In genomic region chr11:77964415-77965095, GRCm38 (mm10) we compare ENCODE assay signal across 11 mouse cellular contexts. TPM values are rescaled to one million over a fixed set of nuclear protein-coding genes. Genes with fewer than 3 reads are reported as not detected.
A peak's percentile ranks its signal among the peaks of the same experiment; 100 is the strongest.
DNase-seq lines count a peak whose midpoint lies in the region; ATAC-seq lines count a peak whose summit lies in the region.
"Had no signal": no experiment of that assay in that cellular context is flagged by ENCODE, and none has a peak within 500 bp of the region (broad histone marks: within the 10 kb centered on the region; RNA-seq: fewer than 3 reads in every experiment).

No protein-coding gene starts in this region.

- peak overlapping the region; percentile 88 for H3K27ac ChIP-seq in hindbrain, embryonic 10.5 days
- peak overlapping the region; percentile 6 for H3K27ac ChIP-seq in midbrain, embryonic 16.5 days (ENCODE audit: low read length)

- peak; percentile 47 for DNase-seq in adrenal gland, adult 2 months
- DNase-seq in adrenal gland, postnatal 10 days = no peak
- DNase-seq in embryo, embryonic 10.5 days (ENCODE audit: low spot score) = peak; percentile 47
- DNase-seq in hindbrain, embryonic 10.5 days (ENCODE audit: low spot score) = peak; percentile 22
- DNase-seq in right cerebral cortex, adult 18-20 months = no peak
- no peak for DNase-seq in urinary bladder, postnatal 14 days (ENCODE audit: low spot score)
- DNase-seq in spleen, adult 18-20 months = no peak
- DNase-seq: cerebellum, adult 9-11 months; layer of hippocampus, postnatal 36 days had no signal

- no peak for ATAC-seq in midbrain, embryonic 16.5 days
- ATAC-seq: lung, postnatal 0 days had no signal

- H3K4me2 ChIP-seq in midbrain, embryonic 16.5 days (ENCODE audit: low read length) = no peak overlapping the region; the same call in 1 of the 2 replicates

- 0 out of 2 replicates have a peak overlapping the region, but pooled peaks have one; percentile 49 for H3K9ac ChIP-seq in midbrain, embryonic 16.5 days (ENCODE audit: low read depth, low read length)

- 10% methylated on average over 19 of the region's 19 CpGs for WGBS in hindbrain, embryonic 10.5 days
- WGBS in midbrain, embryonic 16.5 days = 7% methylated on average over 19 of the region's 19 CpGs

- no peaks in the 10 kb centered on the region for H3K36me3 ChIP-seq in hindbrain, embryonic 10.5 days
- peaks cover 4% of the 10 kb centered on the region; the same call in 1 of the 2 replicates for H3K36me3 ChIP-seq in midbrain, embryonic 16.5 days (ENCODE audit: control insufficient read depth, insufficient read depth, low read length)

- H3K9me3 ChIP-seq in hindbrain, embryonic 10.5 days = no peaks in the 10 kb centered on the region
- H3K9me3 ChIP-seq in midbrain, embryonic 16.5 days (replicated peaks; ENCODE audit: control insufficient read depth, low read length, poor library complexity, severe bottlenecking) = no peaks in the 10 kb centered on the region

- peak overlapping the region; percentile 26 for H3K4me3 ChIP-seq in hindbrain, embryonic 10.5 days
- no peak overlapping the region for H3K4me3 ChIP-seq in midbrain, embryonic 16.5 days (ENCODE audit: low read depth, low read length)

- peaks cover 42% of the 10 kb centered on the region for H3K4me1 ChIP-seq in hindbrain, embryonic 10.5 days (replicated peaks)
- H3K4me1 ChIP-seq in midbrain, embryonic 16.5 days (ENCODE audit: control insufficient read depth, insufficient read depth, low read length) = peaks cover 28% of the 10 kb centered on the region

- peaks cover 77% of the 10 kb centered on the region for H3K27me3 ChIP-seq in hindbrain, embryonic 10.5 days (ENCODE audit: insufficient read depth, poor library complexity, severe bottlenecking)
- no peaks in the 10 kb centered on the region for H3K27me3 ChIP-seq in midbrain, embryonic 16.5 days (ENCODE audit: control insufficient read depth, insufficient read depth, low read depth, low read length)

RNA-seq across cellular contexts. Expression of gene Phf12, which starts 18.0 kb away (rescaled TPM):
- total RNA-seq in adrenal gland, adult 2 months (2021) = 10 to 100 TPM; 47.1 to 53.2 TPM
- 69.1 and 70.3 TPM in 2 replicates for polyA plus RNA-seq in adrenal gland, adult 2 months (2012; rRNA removed)
- 10 to 100 TPM; 42.9 to 55.3 TPM for total RNA-seq in adrenal gland, postnatal 10 days (2021)
- 14.5 and 19.7 TPM in 2 replicates for polyA plus RNA-seq in hindbrain, embryonic 10.5 days (2016; fragmentation: Nextera tagmentation; extraction: Ambion mirVana)
- 11.8 and 17.8 TPM in 2 replicates for polyA plus RNA-seq in midbrain, embryonic 16.5 days (2015; fragmentation: Nextera tagmentation; extraction: Ambion mirVana)

RNA-seq across cellular contexts. Expression of gene Sez6, which starts 34.0 kb away (rescaled TPM):
- total RNA-seq in adrenal gland, adult 2 months (2021) = 1 to 10 TPM; 2.9 to 4.4 TPM
- 1.5 and 2.0 TPM in 2 replicates for polyA plus RNA-seq in adrenal gland, adult 2 months (2012; rRNA removed)
- 1 to 10 TPM; 2.5 to 3.6 TPM for total RNA-seq in adrenal gland, postnatal 10 days (2021)
- polyA plus RNA-seq in hindbrain, embryonic 10.5 days (2016; fragmentation: Nextera tagmentation; extraction: Ambion mirVana) = 8.8 and 19.3 TPM in 2 replicates
- polyA plus RNA-seq in midbrain, embryonic 16.5 days (2015; fragmentation: Nextera tagmentation; extraction: Ambion mirVana) = 140 and 146 TPM in 2 replicates

Comparison
In these comparisons a context has a peak if more than half of its experiments do, and no peak if none do; other contexts are left out.
1. DNase-seq: peak in adrenal gland, adult 2 months (single experiment), embryo, embryonic 10.5 days (single experiment) and hindbrain, embryonic 10.5 days (single experiment); none in adrenal gland, postnatal 10 days (single experiment), right cerebral cortex, adult 18-20 months (single experiment), urinary bladder, postnatal 14 days (single experiment) and spleen, adult 18-20 months (0 of 2).